Mouse (Mus musculus): ENCODE data around the gene Adamtsl1. TPM values are rescaled to one million over a fixed set of nuclear protein-coding genes. Genes with fewer than 3 reads are reported as not detected.

The Adamtsl1 gene
- polyA plus RNA-seq, 1 experiment from 2014 or later, result 0.38 TPM

DNA sequence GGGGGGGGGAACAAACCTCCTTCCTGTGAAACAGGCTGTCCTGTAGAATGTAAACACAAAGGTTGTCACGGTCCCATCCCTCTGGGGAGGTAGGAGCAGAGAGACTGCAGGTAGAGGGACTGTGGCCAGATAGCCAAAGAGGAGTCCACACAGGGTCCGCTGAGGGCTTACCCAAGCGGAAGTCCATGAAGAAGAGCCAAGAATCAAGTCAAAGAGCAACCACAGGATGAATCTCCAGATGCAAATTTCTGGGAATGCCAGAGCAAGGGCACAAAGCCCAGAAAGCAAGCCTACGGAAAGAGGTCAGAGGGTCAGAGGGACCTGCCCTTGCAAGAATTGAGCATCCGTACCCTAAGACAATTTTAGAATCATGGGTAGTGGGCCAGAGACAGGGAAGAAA, 677.2 kb downstream of the Adamtsl1 start:
- TF ChIP-seq EP300 (IDR thresholded peaks at IDR 0.05; ENCODE audit: low read depth) (no peak), CTCF (IDR thresholded peaks at IDR 0.05; ENCODE audit: low read depth) (no peak)
- no peak overlapping the region for H3K4me2 ChIP-seq (ENCODE audit: low read depth, low read length)
- no peaks in the 10 kb centered on the region for H3K27me3 ChIP-seq (ENCODE audit: insufficient read depth, low read length)
- no peak overlapping the region for H3K27ac ChIP-seq (ENCODE audit: low read depth)
- H3K4me1 ChIP-seq (ENCODE audit: insufficient read depth), result no peaks in the 10 kb centered on the region
- DNase-seq (no peak), ATAC-seq (no peak)
- no peaks in the 10 kb centered on the region for H3K9me3 ChIP-seq (ENCODE audit: low read length)
- H3K4me3 ChIP-seq (ENCODE audit: low read depth, low read length), result no peak overlapping the region
- no peaks in the 10 kb centered on the region for H3K36me3 ChIP-seq (replicated peaks; ENCODE audit: insufficient read depth, low read length)
- no peak overlapping the region for H3K9ac ChIP-seq (replicated peaks)
- WGBS (ENCODE audit: insufficient replicate concordance), result 70% methylated on average over 5 of the region's 5 CpGs

- H3K4me1 ChIP-seq (ENCODE audit: insufficient read depth), result no peaks in the 10 kb centered on the region
- no peaks in the 10 kb centered on the region for H3K36me3 ChIP-seq (replicated peaks; ENCODE audit: insufficient read depth, low read length)
- 75% methylated on average over 7 of the region's 7 CpGs for WGBS (ENCODE audit: insufficient replicate concordance)
- H3K4me3 ChIP-seq (ENCODE audit: low read depth, low read length), result no peak overlapping the region
- no peaks in the 10 kb centered on the region for H3K9me3 ChIP-seq (ENCODE audit: low read length)
- no peak overlapping the region for H3K4me2 ChIP-seq (ENCODE audit: low read depth, low read length)
- DNase-seq (no peak), ATAC-seq (no peak)
- H3K27me3 ChIP-seq (ENCODE audit: insufficient read depth, low read length), result no peaks in the 10 kb centered on the region
- H3K27ac ChIP-seq (ENCODE audit: low read depth), result no peak overlapping the region
- no peak overlapping the region for H3K9ac ChIP-seq (replicated peaks)
- no peak for TF ChIP-seq EP300 (IDR thresholded peaks at IDR 0.05; ENCODE audit: low read depth)
- TF ChIP-seq CTCF (IDR thresholded peaks at IDR 0.05; ENCODE audit: low read depth), result no peak
Measured at GRCm38 (mm10) chr4:86201766-86202165, 687.8 kb downstream of the Adamtsl1 start.

GRCm38 (mm10) chr4:86203288-86203687, 689.3 kb downstream of the Adamtsl1 start:
- Histone ChIP-seq H3K4me2 (ENCODE audit: low read depth, low read length) (no peak overlapping the region), H3K27me3 (ENCODE audit: insufficient read depth, low read length) (no peaks in the 10 kb centered on the region), H3K9me3 (ENCODE audit: low read length) (no peaks in the 10 kb centered on the region), H3K4me1 (ENCODE audit: insufficient read depth) (no peaks in the 10 kb centered on the region), H3K9ac (replicated peaks) (no peak overlapping the region), H3K27ac (ENCODE audit: low read depth) (no peak overlapping the region), H3K36me3 (replicated peaks; ENCODE audit: insufficient read depth, low read length) (no peaks in the 10 kb centered on the region), H3K4me3 (ENCODE audit: low read depth, low read length) (no peak overlapping the region)
- WGBS (ENCODE audit: insufficient replicate concordance), result 63% methylated on average over 2 of the region's 2 CpGs
- TF ChIP-seq CTCF (IDR thresholded peaks at IDR 0.05; ENCODE audit: low read depth), result no peak
- no peak for TF ChIP-seq EP300 (IDR thresholded peaks at IDR 0.05; ENCODE audit: low read depth)
- ATAC-seq (no peak), DNase-seq (no peak)

GRCm38 (mm10) chr4:86224875-86225274, 710.9 kb downstream of the Adamtsl1 start:
- Histone ChIP-seq H3K4me3 (ENCODE audit: low read depth, low read length) (no peak overlapping the region), H3K27ac (ENCODE audit: low read depth) (no peak overlapping the region), H3K4me1 (ENCODE audit: insufficient read depth) (no peaks in the 10 kb centered on the region), H3K27me3 (ENCODE audit: insufficient read depth, low read length) (no peaks in the 10 kb centered on the region), H3K9ac (replicated peaks) (no peak overlapping the region), H3K4me2 (ENCODE audit: low read depth, low read length) (no peak overlapping the region), H3K9me3 (ENCODE audit: low read length) (no peaks in the 10 kb centered on the region), H3K36me3 (replicated peaks; ENCODE audit: insufficient read depth, low read length) (no peaks in the 10 kb centered on the region)
- no peak for ATAC-seq
- TF ChIP-seq EP300 (IDR thresholded peaks at IDR 0.05; ENCODE audit: low read depth) (no peak), CTCF (IDR thresholded peaks at IDR 0.05; ENCODE audit: low read depth) (no peak)
- 74% methylated on average over 5 of the region's 5 CpGs for WGBS (ENCODE audit: insufficient replicate concordance)
- DNase-seq, result no peak

- Histone ChIP-seq H3K4me1 (ENCODE audit: insufficient read depth) (no peaks in the 10 kb centered on the region), H3K9ac (replicated peaks) (no peak overlapping the region), H3K27me3 (ENCODE audit: insufficient read depth, low read length) (no peaks in the 10 kb centered on the region), H3K36me3 (replicated peaks; ENCODE audit: insufficient read depth, low read length) (no peaks in the 10 kb centered on the region), H3K4me3 (ENCODE audit: low read depth, low read length) (no peak overlapping the region), H3K4me2 (ENCODE audit: low read depth, low read length) (no peak overlapping the region), H3K27ac (ENCODE audit: low read depth) (no peak overlapping the region), H3K9me3 (ENCODE audit: low read length) (no peaks in the 10 kb centered on the region)
- ATAC-seq (no peak), DNase-seq (no peak)
- 60% methylated on average over 1 of the region's 1 CpGs for WGBS (ENCODE audit: insufficient replicate concordance)
- no peak for TF ChIP-seq CTCF (IDR thresholded peaks at IDR 0.05; ENCODE audit: low read depth)
- no peak for TF ChIP-seq EP300 (IDR thresholded peaks at IDR 0.05; ENCODE audit: low read depth)
Measured at GRCm38 (mm10) chr4:86227096-86227495, 713.1 kb downstream of the Adamtsl1 start.

- Histone ChIP-seq H3K36me3 (replicated peaks; ENCODE audit: insufficient read depth, low read length) (no peaks in the 10 kb centered on the region), H3K4me1 (ENCODE audit: insufficient read depth) (no peaks in the 10 kb centered on the region), H3K4me2 (ENCODE audit: low read depth, low read length) (no peak overlapping the region), H3K9ac (replicated peaks) (no peak overlapping the region), H3K4me3 (ENCODE audit: low read depth, low read length) (no peak overlapping the region), H3K27ac (ENCODE audit: low read depth) (no peak overlapping the region), H3K9me3 (ENCODE audit: low read length) (no peaks in the 10 kb centered on the region), H3K27me3 (ENCODE audit: insufficient read depth, low read length) (no peaks in the 10 kb centered on the region)
- DNase-seq (no peak), ATAC-seq (no peak)
- TF ChIP-seq EP300 (IDR thresholded peaks at IDR 0.05; ENCODE audit: low read depth) (no peak), CTCF (IDR thresholded peaks at IDR 0.05; ENCODE audit: low read depth) (no peak)
- 65% methylated on average over 3 of the region's 3 CpGs for WGBS (ENCODE audit: insufficient replicate concordance)
Measured at GRCm38 (mm10) chr4:86233197-86233596, 719.2 kb downstream of the Adamtsl1 start.

GRCm38 (mm10) chr4:86241854-86242424, 728.0 kb downstream of the Adamtsl1 start:
- H3K9me3 ChIP-seq (ENCODE audit: low read length), result no peaks in the 10 kb centered on the region
- no peaks in the 10 kb centered on the region for H3K4me1 ChIP-seq (ENCODE audit: insufficient read depth)
- no peaks in the 10 kb centered on the region for H3K27me3 ChIP-seq (ENCODE audit: insufficient read depth, low read length)
- H3K9ac ChIP-seq (replicated peaks), result no peak overlapping the region
- WGBS (ENCODE audit: insufficient replicate concordance), result 72% methylated on average over 2 of the region's 2 CpGs
- H3K27ac ChIP-seq (ENCODE audit: low read depth), result no peak overlapping the region
- no peaks in the 10 kb centered on the region for H3K36me3 ChIP-seq (replicated peaks; ENCODE audit: insufficient read depth, low read length)
- H3K4me3 ChIP-seq (ENCODE audit: low read depth, low read length), result no peak overlapping the region
- TF ChIP-seq CTCF (IDR thresholded peaks at IDR 0.05; ENCODE audit: low read depth), result no peak
- TF ChIP-seq EP300 (IDR thresholded peaks at IDR 0.05; ENCODE audit: low read depth), result no peak
- ATAC-seq (no peak), DNase-seq (no peak)
- H3K4me2 ChIP-seq (ENCODE audit: low read depth, low read length), result no peak overlapping the region

All from liver, postnatal 0 days (tissue).